Mouse (Mus musculus) kidney, adult 2 months (tissue): ENCODE measurements around the gene Dnhd1.

ENCODE experiments used
- CTCF ChIP-seq: fragments of 200-500 bp; conservative IDR thresholded peaks from 2 replicates; pipeline ENCODE4 v1.5.1; 2011; ENCODE audit warnings: low read depth, mild to moderate bottlenecking, control low read depth, low read length, moderate library complexity, mixed read lengths; ENCODE audit not compliant: insufficient read depth, insufficient read length
- POLR2A ChIP-seq: fragments of 200-500 bp; IDR thresholded peaks from one replicate; pipeline ENCODE4 v1.6.1; 2011; ENCODE audit warnings: low read depth, low read length, control low read depth

GRCm38 (mm10) chr7:105625397-105625796 is 25.2 kb upstream of the Dnhd1 start:
- TF ChIP-seq CTCF (no peak), POLR2A (no peak)
